Mouse (Mus musculus): ENCODE results near the gene Abhd4. TPM values are rescaled to one million over a fixed set of nuclear protein-coding genes. Genes with fewer than 3 reads are reported as not detected.

The Abhd4 gene
- polyA plus RNA-seq, 1 experiment from 2014 or later: 113 TPM

GRCm38 (mm10) chr14:54259003-54259721 is 5.2 kb downstream of the Abhd4 start:
- TF ChIP-seq CTCF (IDR thresholded peaks at IDR 0.05): no peak
- POLR2A ChIA-PET: interaction anchor here (1.2 kb wide), 1 partner anchor 102 kb away, joined by 3 read pairs; the partner anchor contains the start of gene Oxa1l
- CTCF ChIA-PET: interaction anchor here (1.0 to 1.1 kb wide), 3 partner anchors 21 to 162 kb away, joined by 3 read pairs; no protein-coding TSS in a partner anchor
- in situ Hi-C loops (cut with MboI; ENCODE audit: low pct_unique_long_range_greater_than_20kb): no loop called here
- DNase-seq (ENCODE audit: low read depth, low spot score): peak; percentile 59
- no peaks in the 10 kb centered on the region for H3K27me3 ChIP-seq
- peak; percentile 97 for ATAC-seq

DNA sequence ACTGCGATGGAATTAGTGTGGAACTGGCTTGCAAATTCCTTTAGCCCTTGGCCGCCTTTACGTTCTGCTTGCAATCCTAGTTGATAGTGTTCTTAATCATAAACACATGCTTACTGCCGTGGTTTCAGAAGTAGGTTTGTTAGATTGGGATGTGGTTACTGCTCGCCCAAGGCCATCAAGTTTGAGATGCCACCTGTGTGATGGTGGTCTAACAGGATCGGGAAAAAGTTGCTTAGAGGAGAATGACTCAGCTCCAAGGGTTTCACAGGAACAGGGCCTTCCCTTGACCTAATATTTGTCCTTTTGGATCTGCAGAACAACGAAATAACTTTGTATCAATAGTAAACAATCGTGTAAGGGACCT is 5.7 kb downstream of the Abhd4 start:
- no peak for TF ChIP-seq CTCF (IDR thresholded peaks at IDR 0.05)
- no peaks in the 10 kb centered on the region for H3K27me3 ChIP-seq
- ChIA-PET POLR2A (interaction anchor here (1.2 kb wide), 1 partner anchor 101 kb away, joined by 3 read pairs; the partner anchor contains the start of gene Oxa1l), CTCF (no interaction called here)
- ATAC-seq: no peak
- DNase-seq (ENCODE audit: low read depth, low spot score): no peak
- in situ Hi-C loops (cut with MboI; ENCODE audit: low pct_unique_long_range_greater_than_20kb): no loop called here

- TF ChIP-seq CTCF (IDR thresholded peaks at IDR 0.05): no peak
- no peaks in the 10 kb centered on the region for H3K27me3 ChIP-seq
- in situ Hi-C loops (cut with MboI; ENCODE audit: low pct_unique_long_range_greater_than_20kb): no loop called here
- ChIA-PET POLR2A (interaction anchor here (1.2 kb wide), 1 partner anchor 101 kb away, joined by 3 read pairs; the partner anchor contains the start of gene Oxa1l), CTCF (no interaction called here)
- no peak for ATAC-seq
- DNase-seq (ENCODE audit: low read depth, low spot score): no peak
These were observed 6.2 kb downstream of the Abhd4 start for GRCm38 (mm10) chr14:54260196-54260595.

- DNase-seq (ENCODE audit: low read depth, low spot score): no peak
- ATAC-seq: no peak
- H3K27me3 ChIP-seq: no peaks in the 10 kb centered on the region
- ChIA-PET POLR2A (no interaction called here), CTCF (interaction anchor here (1.0 kb wide), 1 partner anchor 151 kb away, joined by 4 read pairs; no protein-coding TSS in a partner anchor)
- TF ChIP-seq CTCF (IDR thresholded peaks at IDR 0.05): no peak
- in situ Hi-C loops (cut with MboI; ENCODE audit: low pct_unique_long_range_greater_than_20kb): no loop called here
These were observed 7.4 kb downstream of the Abhd4 start for GRCm38 (mm10) chr14:54261386-54261785.

GRCm38 (mm10) chr14:54262622-54263021 is 8.6 kb downstream of the Abhd4 start:
- CTCF ChIA-PET: no interaction called here
- TF ChIP-seq CTCF (IDR thresholded peaks at IDR 0.05): no peak
- POLR2A ChIA-PET: no interaction called here
- ATAC-seq: no peak
- in situ Hi-C loops (cut with MboI; ENCODE audit: low pct_unique_long_range_greater_than_20kb): no loop called here
- DNase-seq (ENCODE audit: low read depth, low spot score): no peak
- no peaks in the 10 kb centered on the region for H3K27me3 ChIP-seq

- CTCF ChIA-PET: no interaction called here
- TF ChIP-seq CTCF (IDR thresholded peaks at IDR 0.05): no peak
- in situ Hi-C loops (cut with MboI; ENCODE audit: low pct_unique_long_range_greater_than_20kb): no loop called here
- POLR2A ChIA-PET: no interaction called here
- no peak for ATAC-seq
- no peaks in the 10 kb centered on the region for H3K27me3 ChIP-seq
- no peak for DNase-seq (ENCODE audit: low read depth, low spot score)
These were observed 9.1 kb downstream of the Abhd4 start for GRCm38 (mm10) chr14:54263099-54263498.

GRCm38 (mm10) chr14:54264231-54264630 is 10.2 kb downstream of the Abhd4 start:
- in situ Hi-C loops (cut with MboI; ENCODE audit: low pct_unique_long_range_greater_than_20kb): no loop called here

DNA sequence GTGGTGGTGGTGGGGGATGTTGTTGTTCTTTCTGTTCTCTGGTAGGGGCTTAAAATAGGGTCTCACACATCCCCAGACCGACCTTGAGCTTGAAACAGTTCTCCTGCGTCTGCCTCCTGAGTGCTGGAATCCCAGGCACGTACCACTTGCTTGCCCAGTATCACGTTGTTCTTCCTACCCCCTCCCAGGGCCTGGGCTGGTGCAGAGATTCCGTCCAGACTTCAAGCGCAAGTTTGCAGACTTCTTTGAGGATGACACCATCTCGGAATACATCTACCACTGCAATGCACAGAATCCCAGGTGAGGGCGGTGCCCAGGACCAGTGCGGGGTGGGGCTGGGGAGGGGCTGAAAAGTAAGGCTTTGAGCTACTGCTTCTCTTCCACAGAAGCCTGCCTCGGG is 11.1 kb downstream of the Abhd4 start:
- no peak for ATAC-seq
- ChIA-PET CTCF (no interaction called here), POLR2A (no interaction called here)
- no peaks in the 10 kb centered on the region for H3K27me3 ChIP-seq
- no peak for TF ChIP-seq CTCF (IDR thresholded peaks at IDR 0.05)
- in situ Hi-C loops (cut with MboI; ENCODE audit: low pct_unique_long_range_greater_than_20kb): no loop called here
- no peak for DNase-seq (ENCODE audit: low read depth, low spot score)

More at GRCm38 (mm10) chr14:54264231-54264630, 10.2 kb downstream of the Abhd4 start:
- no peak for ATAC-seq
- ChIA-PET POLR2A (interaction anchor here (0.5 kb wide), 1 partner anchor 31 kb away, joined by 4 read pairs; no protein-coding TSS in a partner anchor), CTCF (no interaction called here)
- DNase-seq (ENCODE audit: low read depth, low spot score): no peak
- H3K27me3 ChIP-seq: no peaks in the 10 kb centered on the region
- no peak for TF ChIP-seq CTCF (IDR thresholded peaks at IDR 0.05)

DNA sequence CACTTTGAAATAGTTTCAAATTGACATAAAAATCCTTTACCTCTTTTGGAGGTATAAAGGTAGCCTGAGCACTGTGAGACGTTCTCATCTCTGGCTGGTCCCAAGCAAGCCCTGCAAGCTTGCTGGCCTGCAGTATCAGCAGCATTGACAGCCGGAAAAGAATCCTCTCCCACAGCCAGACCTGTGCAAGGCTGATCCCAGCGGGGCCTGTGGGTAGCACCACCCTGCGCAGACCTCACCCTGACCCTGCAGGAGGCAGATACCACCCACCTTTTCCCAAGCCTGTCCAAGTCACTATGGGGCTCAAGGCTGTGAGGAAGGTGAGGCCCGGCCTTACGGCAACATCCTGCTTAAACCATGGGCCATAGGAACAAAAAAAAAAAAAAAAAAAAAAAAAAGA is 12.0 kb downstream of the Abhd4 start:
- DNase-seq (ENCODE audit: low read depth, low spot score): no peak
- H3K27me3 ChIP-seq: no peaks in the 10 kb centered on the region
- no peak for TF ChIP-seq CTCF (IDR thresholded peaks at IDR 0.05)
- POLR2A ChIA-PET: interaction anchor here (0.6 kb wide), 1 partner anchor 252 kb away, joined by 3 read pairs; no protein-coding TSS in a partner anchor
- in situ Hi-C loops (cut with MboI; ENCODE audit: low pct_unique_long_range_greater_than_20kb): no loop called here
- CTCF ChIA-PET: no interaction called here
- no peak for ATAC-seq

DNA sequence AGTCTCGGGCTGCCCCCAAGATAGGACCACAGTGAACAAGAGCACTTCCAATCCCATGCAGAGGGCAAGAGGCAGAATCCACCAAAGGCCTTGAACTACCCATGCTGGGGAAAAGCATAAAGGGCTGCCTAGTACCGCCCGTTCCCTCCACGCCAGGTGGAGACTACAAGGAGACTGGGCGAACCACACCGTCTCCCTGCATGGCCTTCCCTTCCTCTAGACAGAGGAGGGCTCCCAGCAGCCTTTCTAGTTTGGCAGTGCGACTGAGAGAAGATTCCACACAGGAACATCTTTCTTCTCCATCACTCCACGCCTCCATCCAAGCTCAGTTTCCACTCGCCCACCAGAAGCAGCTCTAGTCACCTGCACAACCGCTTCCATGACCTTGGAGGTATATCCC is 14.0 kb downstream of the Abhd4 start:
- no peak for TF ChIP-seq CTCF (IDR thresholded peaks at IDR 0.05)
- ATAC-seq (no peak), DNase-seq (ENCODE audit: low read depth, low spot score) (no peak)
- ChIA-PET CTCF (no interaction called here), POLR2A (no interaction called here)
- in situ Hi-C loops (cut with MboI; ENCODE audit: low pct_unique_long_range_greater_than_20kb): no loop called here
- no peaks in the 10 kb centered on the region for H3K27me3 ChIP-seq

- no peaks in the 10 kb centered on the region for H3K27me3 ChIP-seq
- ChIA-PET CTCF (no interaction called here), POLR2A (no interaction called here)
- DNase-seq (ENCODE audit: low read depth, low spot score) (no peak), ATAC-seq (no peak)
- in situ Hi-C loops (cut with MboI; ENCODE audit: low pct_unique_long_range_greater_than_20kb): no loop called here
- no peak for TF ChIP-seq CTCF (IDR thresholded peaks at IDR 0.05)
These were observed 15.6 kb downstream of the Abhd4 start for GRCm38 (mm10) chr14:54269566-54269965.

All from Patski (cell line).